Mouse (Mus musculus) midbrain, embryonic 16.5 days (tissue): ENCODE results near the gene Txlna. TPM values are rescaled to one million over a fixed set of nuclear protein-coding genes. Genes with fewer than 3 reads are reported as not detected.

Experiments used
- microRNA-seq: library from miRNA; unstranded; fragments of <30 nt; microRNA quantifications from one replicate; pipeline ENCODE4, GENCODE M21; 2017
- polyA plus RNA-seq: library from polyadenylated mRNA; unstranded; fragments of >200 nt; fragmentation: Nextera tagmentation; extraction: Ambion mirVana; gene quantifications from 2 replicates; pipeline ENCODE4 v1.2.1, GENCODE M21; 2015

Txlna gene
- polyA plus RNA-seq, 1 experiment from 2014 or later = 42.5 TPM

Small RNAs within 50 kb of the gene (microRNA-seq; reads per million reads assigned to microRNA genes)
- gene Mir7016 = 1.4 reads per million

Other genes starting within 250 kb of the Txlna start
- gene Zbtb8b, start 200.2 kb downstream of the Txlna start, polyA plus RNA-seq = 19.1 and 19.6 TPM in 2 replicates
- 31.5 and 34.7 TPM in 2 replicates for gene Bsdc1, start 179.5 kb downstream of the Txlna start, polyA plus RNA-seq
- 1.2 TPM in 2 replicates for gene Tssk3, start 150.0 kb downstream of the Txlna start, polyA plus RNA-seq
- gene Fam229a, start 149.9 kb downstream of the Txlna start, polyA plus RNA-seq = 0.56 and 0.94 TPM in 2 replicates
- 1,543 and 1,683 TPM in 2 replicates for gene Marcksl1, start 127.5 kb downstream of the Txlna start, polyA plus RNA-seq
- 74.7 and 83.2 TPM in 2 replicates for gene Hdac1, start 98.4 kb downstream of the Txlna start, polyA plus RNA-seq
- gene Lck, start 67.4 kb downstream of the Txlna start, polyA plus RNA-seq = 15.4 and 16.2 TPM in 2 replicates
- 0.26 TPM in 1 of 2 replicates, not detected in the other for gene Fam167b, start 62.5 kb downstream of the Txlna start, polyA plus RNA-seq
- 187 and 198 TPM in 2 replicates for gene Eif3i, start 40.4 kb downstream of the Txlna start, polyA plus RNA-seq
- gene Tmem234, start 40.4 kb downstream of the Txlna start, polyA plus RNA-seq = 177 and 180 TPM in 2 replicates
- 3.5 and 4.1 TPM in 2 replicates for gene Dcdc2b, start 26.8 kb downstream of the Txlna start, polyA plus RNA-seq
- 28.0 and 33.1 TPM in 2 replicates for gene Iqcc, start 22.0 kb downstream of the Txlna start, polyA plus RNA-seq
- gene Ccdc28b, start 17.1 kb downstream of the Txlna start, polyA plus RNA-seq = 172 and 183 TPM in 2 replicates
- 18.6 and 19.3 TPM in 2 replicates for gene Kpna6, start 31.7 kb upstream of the Txlna start, polyA plus RNA-seq
- 16.8 and 18.2 TPM in 2 replicates for gene Tmem39b, start 55.8 kb upstream of the Txlna start, polyA plus RNA-seq
- gene Khdrbs1, start 101.2 kb upstream of the Txlna start, polyA plus RNA-seq = 116 and 132 TPM in 2 replicates
- 222 and 255 TPM in 2 replicates for gene Ptp4a2, start 170.2 kb upstream of the Txlna start, polyA plus RNA-seq